In genomic region chr12:104617111-104617725, GRCm38 (mm10) we compare ENCODE assay signal across 8 mouse cellular contexts.
A peak's percentile ranks its signal among the peaks of the same experiment; 100 is the strongest.
DNase-seq lines count a peak whose midpoint lies in the region.

No protein-coding gene starts in this region.

- intact Hi-C loops in heart, postnatal 14 days (cut with DNase I) = loop anchor here (10.0 kb wide), 1 partner anchor 172 kb away; no protein-coding TSS in a partner anchor

- DNase-seq in cerebellum, adult 11-12 months = peak; percentile 12
- no peak for DNase-seq in cerebellum, adult 11 months
- peak; percentile 90 for DNase-seq in embryo, embryonic 11 days
- peak; percentile 32 to 38 for DNase-seq in heart, postnatal 14 days
- DNase-seq in layer of hippocampus, adult 9-11 months = peak; percentile 66
- DNase-seq in lung, postnatal 10 days = peak; percentile 61
- DNase-seq in right cerebral cortex, postnatal 36 days (ENCODE audit: low spot score in 2 of 2) = peak; percentile 52 to 56
- DNase-seq in urinary bladder, postnatal 36 days (ENCODE audit: low spot score in 2 of 2) = no peak

Comparison
In these comparisons a context has a peak if more than half of its experiments do, and no peak if none do; other contexts are left out.
1. DNase-seq: peak in cerebellum, adult 11-12 months (single experiment), embryo, embryonic 11 days (single experiment), heart, postnatal 14 days (2 of 2), layer of hippocampus, adult 9-11 months (single experiment), lung, postnatal 10 days (single experiment) and right cerebral cortex, postnatal 36 days (2 of 2); none in cerebellum, adult 11 months (single experiment) and urinary bladder, postnatal 36 days (0 of 2).